Mouse (Mus musculus): ENCODE data around the gene Zbed6. TPM values are rescaled to one million over a fixed set of nuclear protein-coding genes. Genes with fewer than 3 reads are reported as not detected.

The Zbed6 gene
- total and polyA plus RNA-seq, 3 experiments: 2.3 to 3.3 (median 3.2) TPM

DNA sequence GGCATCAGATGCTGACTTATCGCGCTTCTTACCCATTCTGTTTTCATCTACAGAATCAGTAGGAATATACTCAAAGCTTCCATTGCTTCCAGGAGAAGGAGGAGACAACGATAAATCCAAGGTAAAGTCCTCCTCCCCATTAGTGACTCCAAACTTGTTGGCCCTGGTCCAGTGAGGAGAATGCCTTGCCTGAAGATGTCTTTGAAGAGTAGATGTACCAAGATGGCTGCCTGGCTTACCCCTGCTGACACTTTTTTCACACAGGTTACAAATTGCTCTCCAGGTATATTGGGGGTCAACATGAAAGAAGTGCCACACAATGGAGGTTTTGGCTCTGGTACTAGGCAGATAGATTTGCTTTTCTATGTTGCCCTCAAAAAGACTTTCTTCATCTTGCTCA, 1.8 kb downstream of the Zbed6 start:
- Histone ChIP-seq H3K79me2 (replicated peaks; ENCODE audit: control insufficient read depth, insufficient read depth, low read length) (peaks cover 12% of the 10 kb centered on the region), H3K9ac (ENCODE audit: low read depth, low read length) (no peak overlapping the region), H3K4me3 (no peak overlapping the region), H3K27ac (no peak overlapping the region), H3K4me1 (ENCODE audit: control insufficient read depth, insufficient read depth, low read length) (peaks cover 19% of the 10 kb centered on the region), H3K27me3 (ENCODE audit: control insufficient read depth, insufficient read depth, low read length) (no peaks in the 10 kb centered on the region), H3K36me3 (ENCODE audit: control insufficient read depth, insufficient read depth, low read length) (peaks cover 48% of the 10 kb centered on the region)
- WGBS: 62% methylated on average over 3 of the region's 3 CpGs
- TF ChIP-seq EP300 (IDR thresholded peaks at IDR 0.05; ENCODE audit: insufficient read depth, low read depth, low read length) (no peak), POLR2A (IDR thresholded peaks at IDR 0.05; ENCODE audit: insufficient read depth, low read depth, low read length) (no peak)
- intact Hi-C loops (cut with DNase I): no loop called here
- no peak for DNase-seq

GRCm38 (mm10) chr1:133656811-133657210, 3.9 kb downstream of the Zbed6 start:
- H3K4me1 ChIP-seq (ENCODE audit: control insufficient read depth, insufficient read depth, low read length): peaks cover 19% of the 10 kb centered on the region
- intact Hi-C loops (cut with DNase I): no loop called here
- H3K79me2 ChIP-seq (replicated peaks; ENCODE audit: control insufficient read depth, insufficient read depth, low read length): peaks cover 15% of the 10 kb centered on the region
- no peak for TF ChIP-seq EP300 (IDR thresholded peaks at IDR 0.05; ENCODE audit: insufficient read depth, low read depth, low read length)
- no peak for TF ChIP-seq POLR2A (IDR thresholded peaks at IDR 0.05; ENCODE audit: insufficient read depth, low read depth, low read length)
- no peak for TF ChIP-seq CTCF (IDR thresholded peaks at IDR 0.05)
- H3K36me3 ChIP-seq (ENCODE audit: control insufficient read depth, insufficient read depth, low read length): peaks cover 58% of the 10 kb centered on the region
- WGBS: 55% methylated on average over 5 of the region's 5 CpGs
- H3K27me3 ChIP-seq (ENCODE audit: control insufficient read depth, insufficient read depth, low read length): no peaks in the 10 kb centered on the region
- no peak overlapping the region for H3K4me3 ChIP-seq
- no peak overlapping the region for H3K27ac ChIP-seq
- H3K9ac ChIP-seq (ENCODE audit: low read depth, low read length): no peak overlapping the region
- no peak for DNase-seq

- no peak for TF ChIP-seq CTCF (IDR thresholded peaks at IDR 0.05)
- no peak overlapping the region for H3K4me3 ChIP-seq
- peaks cover 11% of the 10 kb centered on the region for H3K79me2 ChIP-seq (replicated peaks; ENCODE audit: control insufficient read depth, insufficient read depth, low read length)
- H3K36me3 ChIP-seq (ENCODE audit: control insufficient read depth, insufficient read depth, low read length): peaks cover 47% of the 10 kb centered on the region
- intact Hi-C loops (cut with DNase I): no loop called here
- no peaks in the 10 kb centered on the region for H3K27me3 ChIP-seq (ENCODE audit: control insufficient read depth, insufficient read depth, low read length)
- DNase-seq: no peak
- peaks cover 10% of the 10 kb centered on the region for H3K4me1 ChIP-seq (ENCODE audit: control insufficient read depth, insufficient read depth, low read length)
- 89% methylated on average over 1 of the region's 1 CpGs for WGBS
- H3K27ac ChIP-seq: no peak overlapping the region
- no peak overlapping the region for H3K9ac ChIP-seq (ENCODE audit: low read depth, low read length)
Measured at GRCm38 (mm10) chr1:133653033-133653432, 7.7 kb downstream of the Zbed6 start.

DNA sequence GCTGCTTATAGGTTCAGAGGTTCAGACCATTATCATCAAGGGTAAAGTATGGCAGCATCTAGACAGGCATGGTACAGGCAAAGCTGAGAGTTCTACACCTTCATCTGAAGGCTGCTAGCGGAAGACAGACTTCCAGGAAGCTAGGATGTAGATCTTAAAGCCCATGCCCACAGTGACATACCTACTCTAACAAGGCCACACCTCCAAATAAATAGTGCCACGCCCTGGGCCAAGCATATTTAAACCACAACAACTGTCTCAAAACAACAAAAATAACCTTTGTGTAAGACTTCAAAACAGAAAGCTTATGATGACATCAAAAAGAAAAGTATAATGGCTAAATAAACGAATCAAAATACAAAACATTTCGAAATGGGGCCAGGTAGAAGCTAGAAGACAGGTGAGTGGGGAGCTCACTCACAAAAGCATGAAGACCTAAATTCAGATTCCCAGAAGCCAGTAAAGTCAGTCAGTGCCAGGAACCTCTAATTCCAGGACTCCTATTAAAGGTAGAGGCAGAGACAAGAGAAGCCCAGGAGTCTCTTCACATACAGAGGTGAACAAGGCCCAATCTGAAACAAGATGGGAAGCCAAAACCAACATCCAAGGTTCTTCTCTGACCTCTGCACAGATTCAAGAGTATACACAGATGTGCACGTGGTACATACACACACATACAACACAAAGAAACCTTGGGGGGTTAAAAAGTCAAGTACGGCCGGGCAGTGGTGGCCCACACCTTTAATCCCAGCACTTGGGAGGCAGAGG, 10.2 kb downstream of the Zbed6 start:
- no peak for DNase-seq
- H3K9ac ChIP-seq (ENCODE audit: low read depth, low read length): no peak overlapping the region
- H3K4me3 ChIP-seq: no peak overlapping the region
- H3K4me1 ChIP-seq (ENCODE audit: control insufficient read depth, insufficient read depth, low read length): peaks cover 6% of the 10 kb centered on the region
- no peaks in the 10 kb centered on the region for H3K27me3 ChIP-seq (ENCODE audit: control insufficient read depth, insufficient read depth, low read length)
- WGBS: 93% methylated on average over 7 of the region's 7 CpGs
- intact Hi-C loops (cut with DNase I): no loop called here
- H3K79me2 ChIP-seq (replicated peaks; ENCODE audit: control insufficient read depth, insufficient read depth, low read length): peaks cover 10% of the 10 kb centered on the region
- no peak for TF ChIP-seq POLR2A (IDR thresholded peaks at IDR 0.05; ENCODE audit: insufficient read depth, low read depth, low read length)
- TF ChIP-seq CTCF (IDR thresholded peaks at IDR 0.05): no peak
- no peak for TF ChIP-seq EP300 (IDR thresholded peaks at IDR 0.05; ENCODE audit: insufficient read depth, low read depth, low read length)
- no peak overlapping the region for H3K27ac ChIP-seq
- peaks cover 34% of the 10 kb centered on the region for H3K36me3 ChIP-seq (ENCODE audit: control insufficient read depth, insufficient read depth, low read length)

DNA sequence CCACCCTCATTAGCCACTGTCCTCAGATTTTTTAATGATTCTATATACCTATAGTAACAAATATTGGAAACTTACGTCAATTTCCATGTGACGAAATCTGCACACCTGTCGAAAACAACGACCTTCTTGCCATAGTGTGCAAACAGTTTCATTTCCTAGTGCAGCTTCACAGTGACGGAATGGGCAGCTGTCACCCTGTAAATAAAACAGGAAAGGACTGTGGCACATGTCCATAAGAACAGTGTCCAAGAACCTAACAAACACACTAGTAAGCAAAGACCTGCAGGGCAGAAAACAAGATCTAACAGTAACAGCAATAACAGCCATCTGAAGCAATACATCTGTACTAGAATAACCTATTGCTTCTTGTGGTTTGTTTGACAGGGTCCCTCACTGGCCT, 15.0 kb downstream of the Zbed6 start:
- peaks cover 3% of the 10 kb centered on the region; the same call in 1 of the 2 replicates for H3K79me2 ChIP-seq (replicated peaks; ENCODE audit: control insufficient read depth, insufficient read depth, low read length)
- intact Hi-C loops (cut with DNase I): no loop called here
- H3K36me3 ChIP-seq (ENCODE audit: control insufficient read depth, insufficient read depth, low read length): peaks cover 20% of the 10 kb centered on the region
- no peak for DNase-seq
- H3K27me3 ChIP-seq (ENCODE audit: control insufficient read depth, insufficient read depth, low read length): no peaks in the 10 kb centered on the region
- no peak overlapping the region for H3K27ac ChIP-seq
- H3K4me1 ChIP-seq (ENCODE audit: control insufficient read depth, insufficient read depth, low read length): peaks cover 2% of the 10 kb centered on the region
- no peak for TF ChIP-seq EP300 (IDR thresholded peaks at IDR 0.05; ENCODE audit: insufficient read depth, low read depth, low read length)
- no peak for TF ChIP-seq CTCF (IDR thresholded peaks at IDR 0.05)
- WGBS: 84% methylated on average over 5 of the region's 5 CpGs
- no peak overlapping the region for H3K4me3 ChIP-seq
- H3K9ac ChIP-seq (ENCODE audit: low read depth, low read length): no peak overlapping the region

GRCm38 (mm10) chr1:133641163-133641562, 19.5 kb downstream of the Zbed6 start:
- Histone ChIP-seq H3K79me2 (replicated peaks; ENCODE audit: control insufficient read depth, insufficient read depth, low read length) (0 out of 2 replicates have a peak, but pooled peaks cover 2% of the 10 kb centered on the region), H3K4me3 (no peak overlapping the region)

More at GRCm38 (mm10) chr1:133641163-133641562, 19.5 kb downstream of the Zbed6 start:
- 94% methylated on average over 2 of the region's 2 CpGs for WGBS
- TF ChIP-seq POLR2A (IDR thresholded peaks at IDR 0.05; ENCODE audit: insufficient read depth, low read depth, low read length) (no peak), EP300 (IDR thresholded peaks at IDR 0.05; ENCODE audit: insufficient read depth, low read depth, low read length) (no peak), CTCF (IDR thresholded peaks at IDR 0.05) (no peak)
- peaks cover 12% of the 10 kb centered on the region for H3K36me3 ChIP-seq (ENCODE audit: control insufficient read depth, insufficient read depth, low read length)
- intact Hi-C loops (cut with DNase I): no loop called here
- H3K4me1 ChIP-seq (ENCODE audit: control insufficient read depth, insufficient read depth, low read length): no peaks in the 10 kb centered on the region
- no peak for DNase-seq
- no peaks in the 10 kb centered on the region for H3K27me3 ChIP-seq (ENCODE audit: control insufficient read depth, insufficient read depth, low read length)
- no peak overlapping the region for H3K27ac ChIP-seq
- H3K9ac ChIP-seq (ENCODE audit: low read depth, low read length): no peak overlapping the region

Measured in heart, adult 2 months (tissue).